Mouse (Mus musculus) embryo, embryonic 11.5 days (tissue): Measurements from ENCODE around the gene Skap1.

Experiments
- DNase-seq: peaks from one replicate; pipeline ENCODE4 v3.0.0-alpha.2; 2012; ENCODE audit warnings: low read depth, low spot score

Skap1 gene

DNA sequence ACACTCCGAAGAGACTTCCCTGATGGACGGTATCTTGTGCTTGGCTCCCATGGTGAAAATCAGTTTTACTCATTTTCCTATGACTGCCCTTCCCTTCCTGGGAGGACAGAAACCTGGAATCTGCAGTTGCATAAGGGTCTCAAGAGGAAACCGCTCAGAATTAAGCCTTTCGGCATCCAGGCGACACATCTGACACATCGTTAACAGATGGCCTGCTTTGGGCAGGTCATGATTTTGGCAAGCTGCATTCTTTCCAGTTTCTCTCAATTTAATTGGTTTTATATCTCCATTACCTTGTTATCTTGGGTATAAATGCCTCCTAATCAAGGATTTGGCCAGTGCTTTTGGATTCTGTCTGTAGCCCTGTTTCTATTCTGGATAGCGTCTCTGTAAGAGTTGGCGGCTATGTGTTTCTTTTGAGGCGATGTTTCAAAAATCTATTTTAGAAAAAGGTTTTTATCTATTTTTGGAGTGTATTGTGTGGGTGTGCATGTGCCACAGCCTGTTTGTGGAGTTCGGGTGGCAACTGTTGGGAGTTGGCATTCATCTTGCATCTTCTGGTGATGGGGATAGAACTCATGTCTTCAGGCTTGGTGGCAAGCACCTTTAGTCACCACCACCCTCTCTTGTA lies 1.1 kb downstream of the Skap1 start:
- DNase-seq: no peak

DNA sequence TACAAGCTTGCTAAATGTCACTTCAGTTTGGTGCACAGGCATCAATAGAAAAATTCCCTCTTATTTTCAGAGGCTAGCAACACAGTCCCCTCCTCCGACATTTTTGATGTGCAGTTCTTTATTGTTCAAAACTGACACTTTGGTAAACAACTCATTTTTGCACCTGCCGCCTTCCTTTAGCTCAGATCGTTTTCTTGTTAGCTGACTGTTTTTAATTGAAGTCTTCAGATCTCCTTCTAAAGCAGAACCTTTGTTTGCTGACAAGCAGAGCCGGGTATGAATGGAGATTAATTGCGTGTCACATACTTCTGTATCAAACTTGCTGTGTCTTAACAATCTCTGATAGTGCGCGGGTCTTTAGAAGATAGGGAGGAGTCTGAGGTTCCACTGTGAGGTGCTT lies 2.0 kb downstream of the Skap1 start:
- DNase-seq: no peak

DNA sequence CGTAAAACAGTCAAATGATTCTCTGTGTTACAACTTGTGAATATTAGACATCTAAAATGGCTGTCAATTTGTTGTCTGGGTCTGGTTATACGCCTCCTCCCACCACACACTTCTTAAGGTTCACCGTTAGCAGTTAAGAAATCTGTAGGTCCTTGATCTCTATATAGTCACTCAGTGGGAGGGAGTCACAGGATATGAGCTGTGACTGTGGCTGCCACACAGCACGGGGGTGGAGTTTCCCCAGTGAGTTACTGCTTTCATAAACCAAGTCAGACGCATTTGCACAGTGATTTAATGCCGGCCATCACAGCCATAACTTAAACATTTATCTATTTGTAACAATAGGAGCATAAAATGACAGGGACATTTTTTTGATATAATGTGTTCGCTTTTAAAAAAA lies 2.6 kb downstream of the Skap1 start:
- no peak for DNase-seq

DNA sequence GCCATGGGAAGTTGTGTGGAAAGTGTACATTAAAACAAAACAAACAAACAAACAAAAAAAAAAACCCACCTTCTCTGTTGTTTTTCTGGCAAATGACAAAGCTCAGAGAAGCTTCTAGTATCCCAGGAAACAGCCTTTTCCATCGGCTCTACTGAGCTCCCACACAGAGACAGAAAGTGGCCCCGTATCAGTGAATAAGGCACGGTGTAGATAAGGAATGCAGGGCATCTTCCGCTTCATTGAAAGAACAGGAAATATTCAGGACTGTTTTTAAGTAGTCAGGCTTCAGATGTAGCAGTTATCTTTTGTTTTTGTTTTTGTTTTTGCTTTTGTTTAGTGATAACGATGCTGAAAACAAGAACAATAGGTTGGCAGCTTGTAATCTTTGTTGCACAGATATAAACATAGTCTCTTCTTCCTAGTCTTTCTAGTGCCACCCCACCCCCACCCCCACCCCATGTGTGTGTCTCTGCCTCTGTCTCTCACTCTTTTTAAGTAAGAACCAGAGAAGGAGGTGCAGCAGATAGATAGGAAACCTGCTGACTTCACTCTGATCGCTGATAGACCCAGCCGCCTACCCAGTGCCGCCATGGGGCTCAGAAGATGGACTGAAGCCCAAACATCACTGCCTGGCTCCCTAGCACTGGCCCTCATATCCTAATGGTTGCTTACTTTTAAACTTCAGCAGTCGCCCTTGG lies 3.8 kb downstream of the Skap1 start:
- no peak for DNase-seq

DNA sequence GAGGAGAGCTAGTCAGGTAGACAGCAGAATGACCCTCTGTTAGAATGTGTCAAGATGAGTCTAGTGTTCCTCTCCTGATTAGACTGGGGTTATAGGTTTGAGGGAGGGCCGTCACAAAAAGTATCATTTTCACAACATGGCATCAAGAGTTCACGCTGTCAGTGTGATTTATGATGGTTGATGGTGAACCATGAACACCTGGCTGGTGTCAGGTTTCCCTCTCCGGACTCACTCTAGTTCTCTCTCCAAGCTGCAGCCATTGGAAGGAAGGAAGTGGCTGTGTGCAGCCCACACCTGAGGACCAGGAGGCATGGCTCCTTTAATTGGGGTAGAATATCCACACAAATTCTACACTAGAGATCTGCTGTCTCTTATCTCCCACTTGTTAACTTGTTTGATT lies 18.3 kb downstream of the Skap1 start:
- no peak for DNase-seq

DNA sequence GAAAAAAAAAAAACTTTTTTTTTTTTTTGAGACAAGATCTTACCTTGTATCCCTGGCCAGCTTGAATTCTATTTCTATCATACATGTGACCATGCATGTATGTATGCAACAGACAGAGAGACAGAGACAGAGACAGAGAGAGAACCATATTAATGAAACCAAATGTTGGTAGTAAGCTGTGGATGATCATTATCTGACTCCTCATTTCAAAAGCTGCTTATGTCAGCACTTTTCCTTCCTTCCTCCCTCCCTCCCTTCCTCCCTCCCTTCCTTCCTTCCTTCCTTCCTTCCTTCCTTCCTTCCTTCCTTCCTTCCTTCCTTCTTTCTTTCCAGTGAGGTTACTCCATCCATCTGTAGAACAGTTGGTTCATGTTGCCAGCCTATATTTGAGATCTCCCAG lies 18.8 kb downstream of the Skap1 start:
- no peak for DNase-seq

DNA sequence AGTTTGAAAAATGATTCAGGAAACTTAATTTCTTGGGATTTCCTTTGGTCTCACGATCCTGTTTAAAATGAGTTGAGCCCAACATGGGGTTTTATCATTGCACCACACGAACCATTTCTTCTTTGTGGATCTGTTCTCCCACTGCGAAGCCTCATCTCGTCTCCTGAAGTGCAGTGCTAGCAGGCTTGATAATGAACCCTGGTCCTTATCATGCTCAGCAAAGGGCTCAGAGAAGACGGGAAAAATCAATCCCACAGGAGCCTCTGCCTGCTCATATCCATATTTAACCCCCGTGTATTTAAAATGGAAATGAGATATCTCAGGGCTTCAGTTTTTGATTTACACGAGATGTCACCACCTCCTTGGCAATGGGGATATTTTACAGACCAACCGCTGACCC lies 34.1 kb downstream of the Skap1 start:
- DNase-seq: no peak

DNA sequence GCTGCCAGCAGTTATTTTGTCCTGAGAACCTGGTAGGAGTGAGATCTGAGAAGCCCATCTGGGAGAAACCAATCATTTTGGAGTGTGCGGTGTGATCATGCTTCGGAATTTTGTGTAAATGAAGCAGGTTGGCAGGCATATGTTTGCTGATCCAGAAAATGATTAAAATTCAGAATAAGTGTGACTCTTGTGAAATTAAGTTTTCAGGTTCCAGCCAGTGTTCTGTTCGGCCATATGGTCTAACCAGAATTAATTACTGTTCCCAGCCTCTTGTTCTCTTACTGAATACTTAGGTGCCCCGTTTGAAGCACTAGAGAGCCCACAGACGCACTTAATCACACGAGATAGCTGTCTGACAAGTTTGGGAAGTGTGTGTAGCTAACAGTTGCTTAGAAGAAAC lies 36.6 kb downstream of the Skap1 start:
- DNase-seq: no peak

DNA sequence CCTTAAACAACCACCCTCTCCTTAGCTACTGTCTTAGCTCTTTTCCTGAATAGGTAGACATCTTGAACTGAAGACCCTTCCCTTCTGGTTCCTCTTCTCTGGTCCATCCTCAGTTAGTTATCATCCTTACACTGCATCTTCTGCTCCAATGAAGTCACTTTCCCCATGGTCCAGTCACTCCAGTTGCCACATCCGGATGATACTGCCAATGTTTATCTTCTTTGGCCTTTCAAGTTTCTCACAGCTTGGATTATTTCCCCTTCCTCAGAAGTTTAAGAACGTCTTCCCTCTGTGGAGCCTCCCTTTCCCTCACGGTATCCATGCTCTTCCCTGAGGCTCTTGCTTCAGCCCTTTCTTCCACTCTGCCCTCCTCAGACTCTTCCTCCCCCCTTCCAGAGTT lies 38.6 kb downstream of the Skap1 start:
- DNase-seq: no peak

DNA sequence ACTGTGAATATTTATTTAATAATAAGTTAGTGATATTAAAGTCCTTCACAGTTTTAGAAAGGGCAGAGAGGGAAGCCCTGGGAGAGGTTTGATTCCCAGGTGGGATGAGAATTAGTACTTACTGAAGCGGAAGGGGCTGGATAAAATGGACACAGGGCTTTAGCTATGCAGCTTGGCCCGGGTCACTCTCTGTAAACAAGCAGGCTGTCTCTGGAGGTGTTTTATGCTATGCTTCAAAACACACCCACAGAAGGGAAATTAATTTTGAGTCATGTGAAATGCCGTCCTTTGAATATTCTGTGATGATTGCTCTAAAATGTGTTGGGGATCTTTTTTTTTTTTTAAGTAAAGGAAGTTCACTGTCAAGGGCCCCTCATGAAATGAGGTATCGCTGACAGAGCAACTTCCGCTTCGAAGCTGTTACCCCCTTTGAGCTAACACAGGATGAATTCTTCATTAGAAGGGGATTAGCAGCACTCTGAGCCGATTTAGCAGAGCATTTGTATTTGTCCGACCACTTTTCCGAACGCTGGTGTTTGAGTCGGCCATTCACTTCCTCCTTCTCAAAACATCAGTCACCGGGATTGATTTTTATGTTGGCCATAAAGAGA lies 40.2 kb downstream of the Skap1 start:
- no peak for DNase-seq

DNA sequence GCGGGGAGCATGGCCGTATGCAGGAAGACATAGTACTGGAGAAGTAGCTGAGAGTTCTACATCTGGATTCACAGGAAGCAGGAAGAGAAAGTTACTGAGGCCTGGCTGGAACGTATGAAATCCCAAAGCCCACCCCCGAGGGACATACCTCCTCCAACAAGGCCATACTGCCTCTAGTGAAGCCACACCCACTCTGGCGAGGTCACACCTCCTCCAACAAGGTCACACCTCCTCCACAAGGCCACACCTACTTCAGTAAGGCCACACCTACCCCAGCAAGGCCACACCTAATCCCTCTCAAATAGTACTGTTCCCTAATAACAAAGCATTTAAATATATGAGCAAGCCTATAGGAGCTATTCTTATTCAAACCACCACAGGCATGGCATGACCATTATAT lies 41.4 kb downstream of the Skap1 start:
- no peak for DNase-seq

DNA sequence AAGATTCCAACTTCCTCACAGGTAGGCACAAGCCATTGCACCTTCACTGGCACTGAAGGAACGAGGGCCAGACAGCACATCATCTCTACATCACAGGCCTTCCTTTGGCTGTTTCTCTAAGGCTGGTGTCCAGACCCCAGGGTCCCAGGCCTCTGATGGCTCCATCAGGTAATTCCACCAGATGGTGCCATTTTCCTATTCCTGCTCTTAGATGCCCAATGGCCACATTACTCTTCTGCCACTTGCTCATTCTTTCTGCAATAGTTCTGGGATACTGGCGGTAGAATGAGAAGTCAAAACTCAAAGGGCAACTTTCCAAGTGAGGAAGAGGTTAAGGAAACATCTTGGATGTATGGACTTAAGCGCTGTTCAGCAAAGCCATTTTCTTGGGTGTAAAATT lies 50.8 kb downstream of the Skap1 start:
- DNase-seq: no peak

DNA sequence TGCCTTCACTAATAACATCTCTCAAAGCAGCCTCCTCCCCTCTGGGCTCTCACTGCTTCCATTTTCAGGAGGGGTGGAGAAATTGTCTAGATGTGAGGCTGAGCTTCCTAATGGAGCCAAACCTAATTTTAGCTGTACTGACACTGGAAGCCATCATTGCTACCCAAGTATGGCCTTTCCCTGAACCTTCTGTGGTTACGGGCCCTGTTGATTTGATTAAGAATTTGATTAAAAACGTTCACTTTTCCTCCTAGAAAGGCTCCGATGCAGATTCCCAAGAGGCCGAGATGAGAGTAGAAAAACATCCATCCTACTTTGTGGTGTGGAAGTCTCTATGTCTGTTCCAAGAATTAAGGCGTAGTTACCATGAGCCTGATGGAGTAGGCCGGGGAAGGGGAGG lies 60.1 kb downstream of the Skap1 start:
- DNase-seq: no peak

DNA sequence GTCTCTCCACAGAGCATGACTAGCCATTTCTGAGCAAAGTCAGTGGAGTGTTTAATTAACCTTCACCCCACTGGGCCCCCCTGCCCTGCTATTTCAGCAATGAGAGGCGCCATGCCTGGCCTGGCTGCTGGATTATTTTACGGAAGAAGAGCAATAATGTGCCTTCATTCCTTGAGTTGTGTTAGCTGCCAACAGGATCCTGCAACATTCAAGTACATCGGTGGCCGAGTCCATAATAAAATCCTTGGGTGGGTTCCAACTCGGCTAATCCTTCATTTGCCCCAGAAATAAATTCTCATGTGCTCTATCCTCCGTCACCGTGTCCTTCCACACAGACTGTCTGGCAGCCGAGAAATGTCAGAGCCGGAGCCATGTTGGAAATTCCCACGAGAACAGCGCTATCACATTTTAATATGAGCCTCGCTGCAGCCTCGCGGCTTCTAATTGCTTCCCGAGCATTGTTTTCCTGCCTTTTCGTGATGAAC lies 61.8 kb downstream of the Skap1 start:
- no peak for DNase-seq

DNA sequence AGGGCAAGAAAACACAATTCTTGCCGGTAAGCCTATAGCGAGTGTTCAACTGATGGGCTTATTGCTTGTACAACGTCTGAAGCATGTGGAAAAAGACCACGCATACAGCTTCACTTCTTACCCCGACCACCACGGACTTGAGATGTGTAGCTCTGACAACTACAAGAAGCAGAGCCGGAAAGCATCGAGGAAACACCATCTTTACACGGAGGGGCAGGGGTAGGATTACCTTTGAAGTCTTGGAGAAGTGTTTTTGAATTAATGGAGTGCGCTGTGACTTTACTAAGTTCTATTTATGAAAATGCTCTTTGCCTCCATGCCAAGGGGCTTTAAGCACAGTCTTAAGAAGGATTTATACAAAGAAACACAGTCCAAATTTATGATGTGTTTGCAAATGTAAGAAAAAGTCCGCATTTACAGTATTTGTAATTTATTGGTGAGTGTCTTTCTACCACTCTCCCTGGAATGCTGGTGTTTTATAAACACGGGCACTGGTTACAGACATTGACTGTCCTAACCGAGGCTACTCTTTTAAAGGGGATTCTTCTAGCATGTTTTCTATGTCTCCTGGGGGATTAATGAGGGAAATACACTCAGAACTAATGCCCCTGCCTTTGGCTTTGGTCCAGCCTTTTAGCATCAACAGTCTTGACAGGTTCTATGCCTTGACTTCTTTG lies 67.5 kb downstream of the Skap1 start:
- DNase-seq: no peak

DNA sequence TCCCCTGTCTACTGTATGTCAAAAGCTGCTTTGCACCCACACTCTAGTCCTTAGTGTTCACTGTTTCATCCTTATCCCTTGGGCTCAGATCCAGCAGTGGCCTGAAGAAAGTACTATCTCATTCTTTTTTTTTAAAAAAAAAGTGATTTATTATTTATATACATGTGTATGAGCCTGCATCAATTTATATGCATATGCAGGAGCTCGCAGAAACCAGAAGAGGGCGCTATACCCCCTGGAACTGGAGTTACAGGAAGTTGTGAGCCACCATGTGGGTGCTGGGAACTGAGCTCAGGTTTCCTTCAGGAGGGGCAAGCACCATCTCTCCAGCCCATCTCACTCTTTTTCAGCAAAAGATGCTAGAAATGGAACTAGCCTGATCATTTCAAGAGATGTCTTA lies 70.1 kb downstream of the Skap1 start:
- DNase-seq: no peak

DNA sequence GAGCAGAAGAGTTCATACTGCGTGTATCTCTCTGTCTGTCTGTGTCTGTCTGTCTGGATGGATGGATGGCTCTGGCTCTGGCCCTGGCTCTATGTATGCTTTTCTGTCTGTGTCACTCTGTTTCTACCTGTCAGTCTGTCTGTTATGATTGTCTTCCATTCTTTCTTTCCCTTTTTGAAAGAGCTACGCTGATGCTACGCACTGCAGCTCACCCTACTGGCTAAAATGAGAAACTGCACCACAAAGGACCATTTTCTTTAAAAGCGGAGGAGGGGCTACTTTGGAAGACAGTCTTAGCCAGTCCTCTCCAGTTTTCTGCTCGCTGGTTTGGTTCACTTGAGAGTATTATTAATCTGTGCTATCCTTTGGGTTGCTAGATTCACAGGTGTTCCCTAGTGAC lies 71.8 kb downstream of the Skap1 start:
- no peak for DNase-seq

DNA sequence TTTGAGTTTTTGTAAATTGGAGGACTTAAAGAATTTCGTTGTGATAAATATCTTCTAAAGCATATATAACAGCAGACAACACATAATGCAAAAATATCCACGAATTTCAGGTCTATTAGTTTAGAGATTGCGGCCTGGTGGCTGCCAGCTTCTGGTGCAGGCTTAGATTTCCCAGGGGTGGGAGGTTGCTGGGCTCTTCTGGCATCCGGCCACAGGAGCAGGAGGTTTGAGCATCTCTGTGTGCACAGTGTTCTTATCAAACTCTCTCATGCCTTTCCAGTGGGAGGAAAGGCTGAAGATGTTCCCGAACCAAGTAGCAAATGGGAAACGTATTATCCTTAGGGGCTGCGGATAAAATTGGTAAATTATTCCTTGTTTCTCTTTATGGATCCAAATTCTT lies 77.6 kb downstream of the Skap1 start:
- DNase-seq: no peak

DNA sequence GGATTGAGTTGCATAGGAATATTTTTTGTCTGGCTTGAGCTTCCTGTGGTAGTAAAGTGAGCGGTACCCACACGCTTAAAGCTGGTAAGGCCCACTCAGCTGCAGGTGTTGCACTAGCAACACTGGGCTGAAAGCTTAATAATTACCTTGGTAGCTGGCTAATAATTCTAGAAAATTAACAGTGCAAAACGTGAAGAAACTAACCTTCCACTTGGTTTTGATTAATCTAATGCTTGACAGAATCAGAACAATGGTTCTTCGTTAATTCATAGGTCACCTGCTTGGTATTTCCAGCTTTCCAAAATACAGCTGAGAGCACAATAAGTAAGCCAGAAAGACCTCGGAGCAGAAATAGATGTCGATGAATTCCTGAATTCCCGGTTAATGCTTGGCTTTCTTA lies 78.2 kb downstream of the Skap1 start:
- no peak for DNase-seq

DNA sequence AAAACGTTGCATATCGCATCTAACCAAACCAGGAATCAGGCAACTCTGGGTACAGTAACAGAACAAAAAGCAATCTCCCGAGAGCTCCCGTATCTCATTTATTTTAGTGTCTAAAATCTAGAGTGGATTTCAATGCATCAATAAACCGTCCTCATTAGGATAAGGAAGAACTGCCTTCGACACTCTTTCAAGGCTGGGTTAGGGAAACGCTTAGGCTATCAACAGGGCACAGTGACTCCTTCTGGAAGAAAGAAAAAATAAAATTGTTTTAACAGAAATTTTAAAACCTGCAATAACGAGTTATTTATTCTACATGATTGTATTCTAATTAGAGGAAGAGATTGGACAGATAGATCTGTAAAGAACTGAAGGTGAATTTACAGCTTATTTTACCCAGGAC lies 82.0 kb downstream of the Skap1 start:
- no peak for DNase-seq

DNA sequence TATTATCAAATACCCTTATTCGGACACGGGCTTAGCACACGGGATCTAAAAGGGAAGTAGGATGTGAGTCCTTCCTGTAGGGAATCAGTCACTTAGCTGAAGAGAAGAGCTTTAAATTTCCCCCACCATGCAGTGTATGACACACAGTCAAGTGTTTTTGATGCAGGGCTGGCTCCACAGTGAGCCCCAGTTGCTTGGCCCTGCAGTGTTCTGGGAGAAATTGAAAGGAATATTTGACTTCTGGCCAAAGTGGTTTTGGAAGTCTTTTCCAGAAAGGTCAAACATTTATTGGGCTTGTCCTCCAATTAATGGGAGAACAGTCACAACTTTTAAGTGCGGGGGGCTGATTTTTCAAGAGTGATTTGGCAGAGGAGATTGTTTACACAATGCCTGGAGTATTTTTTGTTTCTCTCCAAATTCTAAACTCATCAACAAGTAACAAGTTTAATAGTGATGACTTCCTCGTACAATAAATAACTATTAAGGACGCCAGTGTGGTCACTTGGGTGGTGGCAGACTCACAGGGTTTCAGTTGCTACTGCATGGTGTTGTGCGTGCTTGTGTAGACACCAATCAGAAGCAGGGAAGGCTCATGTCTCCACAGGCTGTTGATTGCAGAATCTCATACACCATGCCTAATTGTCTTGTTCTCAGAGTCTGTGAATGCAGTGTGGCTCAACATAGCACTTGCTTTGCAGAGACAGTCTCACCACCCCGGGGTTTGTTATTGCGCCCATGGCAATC lies 86.7 kb downstream of the Skap1 start:
- no peak for DNase-seq

DNA sequence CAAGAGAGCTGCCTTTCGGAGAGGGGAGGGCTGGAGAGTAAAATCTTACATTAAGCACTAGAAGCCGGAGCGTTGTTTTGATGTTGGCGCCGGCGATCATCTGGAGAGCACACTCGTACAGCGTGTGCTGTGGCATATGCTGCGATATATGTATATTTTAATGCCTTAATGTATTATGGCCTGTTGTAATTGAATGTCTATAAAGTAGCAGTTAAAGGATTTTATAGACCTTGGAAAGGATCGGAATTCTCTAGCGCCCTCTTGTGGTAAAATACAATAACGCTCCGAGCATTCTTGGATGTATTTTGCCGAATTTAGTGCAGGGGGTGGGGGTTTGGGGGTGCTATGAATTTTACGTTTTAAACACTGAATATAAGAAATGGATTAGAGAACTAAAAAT lies 88.7 kb downstream of the Skap1 start:
- DNase-seq: no peak
